Mouse (Mus musculus) MN1 (cell line): ENCODE measurements around the gene Sez6l2.
"Not testable (repeated sequence)": the region's sequence is repeated elsewhere in the genome, so short reads cannot be mapped to it uniquely, and the experiment has no call there.

ENCODE experiments used
- DNase-seq: peaks from one replicate; pipeline ENCODE4 v3.0.0-alpha.2; 2016; ENCODE audit warnings: low spot score

Gene Sez6l2

DNA sequence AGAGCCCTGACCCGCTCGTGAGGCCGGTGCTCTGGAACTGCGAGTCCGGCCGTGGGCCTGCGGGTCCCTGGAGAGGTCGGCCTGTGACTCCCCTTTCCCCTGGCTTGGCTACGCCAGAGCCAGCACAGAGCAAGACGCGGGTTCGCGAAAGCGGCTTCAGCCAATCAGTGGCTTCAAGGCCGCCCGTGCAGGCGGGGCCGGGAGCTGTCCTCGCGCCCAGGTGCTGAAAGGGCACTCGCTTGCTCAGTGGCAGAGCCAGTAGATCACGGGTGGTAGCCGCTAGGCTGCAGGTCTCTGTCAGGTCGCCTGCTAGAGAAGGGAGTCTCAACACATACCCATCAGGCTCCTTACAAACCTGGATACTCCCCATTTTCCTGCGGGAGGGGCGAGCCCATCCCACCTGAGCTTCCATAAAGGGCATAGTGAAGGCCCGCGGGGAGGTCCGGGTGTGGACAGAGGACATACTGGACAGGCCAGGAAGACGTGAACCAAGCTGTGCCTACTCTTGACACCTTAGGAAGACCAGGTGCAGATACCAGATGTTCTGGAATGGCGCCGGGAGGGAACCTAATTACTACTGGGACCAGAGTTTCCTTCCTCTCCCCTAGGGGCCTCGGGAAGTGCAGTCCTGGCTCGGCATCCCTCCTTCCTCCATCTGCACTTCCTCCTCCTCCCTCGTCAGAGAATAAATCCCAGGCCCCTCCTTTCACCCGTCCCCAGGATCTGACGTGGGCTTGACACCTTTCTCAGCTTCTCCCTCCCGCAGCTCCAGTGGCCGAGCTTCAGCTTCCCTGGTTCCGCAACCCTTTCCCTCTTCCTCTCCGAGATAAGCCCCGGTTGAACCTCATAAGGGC, at the start of gene Sez6l2:
TSS of gene Sez6l2 (plus strand) at position 771 of the 854 bp plus-strand sequence.
- peak; percentile 91 for DNase-seq

DNA sequence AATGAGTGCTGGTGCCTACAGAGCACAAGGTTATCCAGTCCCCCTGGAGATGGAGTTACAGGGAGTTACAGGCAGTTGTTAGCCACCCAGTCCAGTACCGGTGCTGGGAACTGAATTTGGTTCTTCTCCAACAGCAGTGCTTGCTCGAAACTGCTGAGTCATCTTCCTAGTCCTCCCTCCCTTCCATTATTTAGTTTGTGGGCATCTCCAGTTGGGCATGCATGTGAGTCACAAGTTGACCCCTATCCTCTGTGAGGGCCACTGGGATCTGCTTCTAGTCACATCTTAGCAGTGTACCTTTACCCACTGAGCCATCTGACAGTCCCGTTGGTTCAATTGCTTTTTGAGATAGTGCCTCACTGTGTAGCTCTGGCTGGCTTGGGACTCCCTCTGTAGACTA, 44.8 kb upstream of the Sez6l2 start:
- DNase-seq = no peak

DNA sequence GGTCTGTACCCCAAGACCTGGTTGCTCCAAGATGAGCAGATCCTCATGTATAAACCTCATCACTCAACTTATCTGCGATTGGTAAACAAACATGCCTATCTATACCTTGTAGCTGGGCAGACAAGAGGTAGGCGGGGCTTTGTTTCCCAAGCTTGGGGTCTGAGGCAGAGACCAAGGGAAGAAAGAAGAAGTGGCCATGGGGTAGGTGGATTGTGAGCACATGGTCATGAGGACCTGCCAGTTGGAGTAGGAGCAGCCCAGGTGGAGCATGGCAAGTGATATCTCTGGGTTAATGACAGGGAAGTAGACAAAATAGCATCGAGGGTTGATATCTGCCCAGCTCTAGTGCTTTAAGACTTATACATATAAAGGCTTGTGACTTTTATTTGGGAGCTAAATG, 35.5 kb upstream of the Sez6l2 start:
- no peak for DNase-seq

DNA sequence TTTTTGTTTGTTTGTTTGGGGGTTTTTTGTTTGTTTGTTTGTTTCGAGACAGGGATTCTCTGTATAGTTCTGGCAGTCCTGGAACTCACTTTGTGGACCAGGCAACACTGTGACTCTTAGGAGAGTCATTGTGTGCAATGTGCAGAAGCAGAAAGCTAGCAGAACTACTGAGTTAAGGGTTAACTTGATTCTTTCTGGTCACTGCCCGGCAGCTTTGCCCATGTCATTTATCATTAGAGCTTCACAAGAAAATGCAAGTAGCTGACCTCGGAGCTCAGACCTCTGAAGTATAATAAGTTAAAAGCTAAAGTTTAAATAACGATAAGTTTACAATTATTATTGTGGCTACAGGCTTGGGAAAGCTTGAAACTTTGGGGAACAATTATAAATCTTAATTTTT, 32.0 kb upstream of the Sez6l2 start:
- DNase-seq = not testable (repeated sequence)

DNA sequence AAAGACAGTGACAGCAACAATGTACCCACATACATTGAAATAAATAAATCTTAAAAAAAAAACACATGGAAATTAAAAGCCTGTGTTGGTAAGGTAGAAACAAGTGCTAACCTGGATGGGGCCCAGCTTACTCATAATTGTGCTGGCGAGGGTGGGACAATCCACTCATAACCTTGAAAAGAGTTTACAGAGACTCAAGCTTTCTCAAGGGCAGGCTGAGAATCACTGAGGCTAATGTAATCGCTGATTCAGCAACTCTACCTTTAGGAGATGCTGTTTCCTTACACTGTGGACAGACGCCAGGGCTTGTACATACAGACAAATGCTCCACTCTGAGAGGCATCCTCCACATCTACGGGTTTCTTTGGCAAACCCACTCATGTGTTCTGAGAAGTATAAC, 30.4 kb upstream of the Sez6l2 start:
- no peak for DNase-seq

DNA sequence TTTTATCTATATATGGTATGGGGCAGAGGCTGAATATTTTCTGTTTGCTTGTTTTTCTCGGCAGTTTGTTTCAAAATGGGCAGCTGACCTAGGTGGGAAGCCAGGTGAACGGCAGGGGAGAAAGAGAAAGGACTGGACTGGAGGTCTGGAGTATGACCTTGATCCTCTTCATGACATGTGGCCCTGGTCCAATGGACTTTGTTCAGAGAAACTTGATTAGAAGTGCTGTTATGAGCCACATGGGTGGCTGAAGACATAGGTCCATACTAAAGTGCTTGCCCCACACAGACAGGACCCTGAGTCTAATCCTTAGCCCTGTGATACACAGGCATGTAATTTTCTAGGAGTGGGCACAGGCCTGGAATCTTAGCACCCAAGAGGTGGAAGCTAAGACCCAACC, 28.8 kb upstream of the Sez6l2 start:
- DNase-seq = no peak

DNA sequence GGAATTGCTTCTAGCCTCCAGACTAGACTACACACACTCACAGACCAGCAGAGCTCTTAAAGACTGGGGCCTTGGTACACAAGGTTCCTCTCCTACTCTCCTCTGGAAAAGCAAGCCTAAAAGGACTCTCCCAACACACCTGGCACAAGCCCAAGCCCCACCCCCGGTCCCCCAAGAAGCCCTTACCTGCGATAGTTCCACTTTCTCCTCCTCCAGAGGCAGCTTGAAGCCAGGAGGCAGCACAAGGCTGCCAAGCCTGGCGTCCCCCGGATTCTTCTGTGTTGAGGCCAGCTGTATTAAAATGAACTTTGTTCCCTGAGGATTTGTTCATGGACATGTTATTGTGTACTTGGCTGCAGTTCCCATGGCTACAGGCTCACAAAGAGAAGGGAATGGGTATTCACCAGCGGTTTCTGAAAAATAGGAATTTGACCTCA, 27.7 kb upstream of the Sez6l2 start, which contains the start of gene Tmem219:
TSS of gene Tmem219 (minus strand) at position 294 of the 437 bp plus-strand sequence.
- peak; percentile 84 for DNase-seq

DNA sequence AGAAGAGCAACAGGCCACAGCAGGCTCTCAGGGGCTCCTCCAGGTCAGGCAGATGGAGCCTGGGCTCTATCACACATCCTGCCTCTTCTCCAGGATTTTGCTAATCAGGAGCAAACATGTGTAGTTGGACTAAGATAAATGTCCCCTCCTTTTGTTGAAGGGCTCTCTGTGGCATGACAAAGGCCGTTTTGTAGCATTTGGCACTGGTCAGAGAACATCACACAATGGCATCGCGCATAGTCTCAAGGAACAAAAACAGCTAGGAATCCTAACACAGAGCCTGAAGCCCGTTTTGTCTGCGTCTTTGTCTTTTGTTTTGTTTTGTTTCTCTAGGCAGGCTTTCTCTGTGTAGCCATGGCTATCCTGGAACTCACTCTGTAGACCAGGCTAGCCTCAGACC, 26.4 kb upstream of the Sez6l2 start:
- DNase-seq = no peak

DNA sequence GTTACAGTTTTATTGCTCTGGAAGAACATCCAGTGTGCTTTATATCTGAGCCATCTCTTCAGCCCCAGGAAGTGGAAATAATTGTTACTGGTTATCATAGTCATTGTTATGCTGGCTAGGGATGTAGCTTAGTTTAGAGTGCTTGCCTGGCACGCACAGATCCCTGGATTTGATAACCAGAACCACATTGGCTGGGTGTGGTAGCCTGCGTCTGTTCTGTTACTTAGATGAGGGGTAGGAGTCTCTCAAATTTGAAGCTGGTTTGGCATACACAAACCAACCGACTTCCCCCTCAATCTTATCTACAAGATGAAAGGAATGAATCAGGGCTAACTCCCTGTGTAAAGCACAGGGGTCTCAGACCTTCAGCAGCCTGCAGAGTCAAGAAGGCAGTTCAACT, 24.1 kb upstream of the Sez6l2 start:
- peak; percentile 53 for DNase-seq

DNA sequence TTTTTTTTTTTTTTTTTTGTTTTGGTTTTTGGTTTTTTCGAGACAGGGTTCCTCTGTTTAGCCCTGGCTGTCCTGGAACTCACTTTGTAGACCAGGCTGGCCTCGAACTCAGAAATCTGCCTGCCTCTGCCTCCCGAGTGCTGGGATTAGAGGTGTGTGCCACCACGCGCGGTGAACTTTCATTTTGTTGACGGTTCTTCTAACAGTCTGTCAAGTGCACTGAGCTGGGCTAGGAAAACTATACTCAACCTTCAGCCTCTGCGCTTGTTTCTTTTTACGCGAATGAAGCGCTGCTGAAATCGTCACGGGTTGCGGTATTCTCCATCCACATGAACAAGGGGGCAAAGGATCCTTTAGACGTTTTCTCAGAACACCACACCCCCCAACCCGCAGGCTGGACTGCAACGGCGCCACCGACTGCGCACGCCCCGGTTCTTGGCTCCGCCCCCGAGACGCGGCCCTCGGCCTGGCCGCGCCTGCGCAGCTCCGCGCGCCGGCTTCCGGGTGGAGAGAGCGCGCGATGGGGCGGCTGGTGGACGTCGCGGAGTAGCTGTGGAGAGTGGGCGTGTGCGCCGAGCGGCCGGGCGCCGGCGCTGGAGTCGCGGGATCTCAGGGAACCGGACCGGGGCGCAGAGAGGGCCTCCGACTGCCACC, 21.9 kb upstream of the Sez6l2 start, which contains the start of gene Kctd13:
TSS of gene Kctd13 (plus strand) at position 496 of the 654 bp plus-strand sequence.
- peak; percentile 97 for DNase-seq

DNA sequence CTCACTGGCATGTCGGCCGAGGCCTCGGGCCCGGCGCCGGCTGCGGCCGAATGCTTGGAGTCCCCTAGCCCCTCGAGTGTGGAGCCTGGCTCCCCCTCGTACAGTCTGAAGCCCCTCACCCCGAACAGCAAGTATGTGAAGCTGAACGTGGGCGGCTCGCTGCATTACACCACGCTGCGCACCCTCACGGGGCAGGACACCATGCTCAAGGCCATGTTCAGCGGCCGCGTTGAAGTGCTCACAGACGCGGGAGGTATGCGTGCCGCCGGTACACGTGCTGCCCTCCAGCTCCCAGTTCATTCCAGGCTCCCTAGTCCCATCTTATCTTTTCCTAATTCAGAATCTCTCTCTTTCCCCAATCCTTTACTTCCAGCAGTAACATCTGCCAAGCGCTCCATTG, 21.3 kb upstream of the Sez6l2 start:
- no peak for DNase-seq

DNA sequence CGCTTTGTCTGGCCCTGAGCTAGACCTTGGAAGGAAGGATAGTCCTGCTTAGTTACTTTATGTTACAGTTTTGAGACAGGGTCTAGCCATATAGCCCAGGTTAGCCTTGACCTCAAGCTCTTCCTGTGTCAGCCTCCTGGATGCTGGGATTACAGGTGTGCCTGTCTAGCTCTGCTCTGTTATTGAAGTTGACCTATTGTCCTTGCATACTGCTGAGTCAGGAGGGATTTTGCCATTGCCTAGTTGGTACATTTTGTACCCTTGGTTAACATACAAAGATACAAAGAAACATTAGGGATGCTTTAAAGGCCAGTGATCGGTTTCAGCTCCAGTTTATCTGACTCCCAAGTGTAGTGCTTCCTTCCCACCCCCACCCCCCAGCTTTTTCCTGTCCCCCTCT, 17.7 kb upstream of the Sez6l2 start:
- DNase-seq = no peak

DNA sequence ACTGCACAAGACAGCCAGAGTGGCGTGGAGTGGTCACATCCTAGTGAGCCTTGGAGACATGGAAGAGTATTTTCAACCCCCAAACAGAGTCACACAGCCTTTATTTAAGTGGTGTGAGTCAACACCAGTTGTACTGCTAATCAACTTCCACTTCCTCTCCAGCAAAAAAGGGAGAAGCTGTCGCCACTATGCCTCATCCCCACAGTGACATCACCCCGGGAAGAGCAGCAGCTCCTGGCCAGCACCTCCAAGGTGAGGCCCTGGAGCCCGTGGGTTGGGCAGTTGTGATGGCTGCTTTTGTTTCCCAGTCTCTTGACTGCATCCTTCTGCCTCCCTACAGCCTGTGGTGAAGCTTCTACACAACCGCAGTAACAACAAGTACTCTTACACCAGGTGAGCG, 9.2 kb upstream of the Sez6l2 start:
- peak; percentile 58 for DNase-seq

DNA sequence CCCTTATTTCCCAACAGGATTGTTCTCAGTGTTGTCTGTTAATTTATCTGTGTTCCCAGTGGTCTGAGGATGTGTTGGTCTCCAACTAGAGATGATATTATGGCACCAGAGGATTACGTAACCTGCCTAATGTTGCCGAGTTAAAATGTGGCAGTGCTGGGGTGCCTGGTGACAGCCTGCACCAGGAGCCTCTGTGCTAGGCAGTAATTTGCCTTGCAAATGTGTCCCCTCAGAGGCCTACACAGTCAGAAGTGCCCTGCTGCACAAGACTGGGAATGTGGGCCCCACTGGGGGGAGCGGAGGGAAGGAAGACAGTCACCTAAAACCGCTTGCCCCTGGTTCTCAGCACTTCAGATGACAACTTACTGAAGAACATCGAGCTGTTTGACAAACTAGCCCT, 8.6 kb upstream of the Sez6l2 start:
- no peak for DNase-seq

DNA sequence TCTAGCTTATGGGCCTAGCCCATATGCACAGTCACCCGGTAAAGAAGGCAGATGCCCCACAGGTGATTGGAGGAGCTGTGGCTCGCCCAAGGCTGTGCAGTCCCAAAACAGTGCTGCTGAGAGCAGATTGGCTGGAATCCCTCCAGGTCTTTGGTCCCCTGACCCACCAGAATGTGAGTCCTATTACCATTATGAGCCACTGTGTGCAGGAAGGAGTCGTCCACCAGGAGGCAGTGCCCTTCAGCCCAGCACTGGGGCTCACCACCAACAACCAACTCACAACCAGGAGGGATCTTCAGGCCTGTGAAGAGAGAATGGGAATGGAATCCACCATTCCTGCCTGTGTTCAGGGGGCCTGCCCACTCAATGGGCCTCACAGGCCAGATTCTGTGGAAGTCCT, 3.8 kb upstream of the Sez6l2 start:
- DNase-seq = peak; percentile 62

DNA sequence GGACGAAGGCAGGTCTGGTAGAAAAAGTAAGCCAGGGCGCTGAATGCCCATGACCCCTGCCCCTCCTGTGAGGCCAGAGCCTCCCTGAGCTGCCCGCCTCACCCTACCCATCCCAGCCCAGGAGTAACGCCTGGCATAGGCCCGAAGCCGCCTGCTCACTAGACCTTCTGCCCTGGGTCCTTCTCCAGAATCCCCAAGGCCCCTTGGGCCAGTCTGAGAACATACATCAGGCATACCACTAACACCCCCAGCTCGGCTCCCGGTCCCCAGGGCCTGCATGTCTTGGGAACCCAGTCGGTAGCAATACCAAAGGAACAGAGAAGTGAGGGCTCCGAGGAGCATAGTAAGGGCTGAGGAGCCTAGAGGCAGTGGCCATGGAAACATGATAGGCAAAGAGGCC, 1.7 kb upstream of the Sez6l2 start:
- no peak for DNase-seq

DNA sequence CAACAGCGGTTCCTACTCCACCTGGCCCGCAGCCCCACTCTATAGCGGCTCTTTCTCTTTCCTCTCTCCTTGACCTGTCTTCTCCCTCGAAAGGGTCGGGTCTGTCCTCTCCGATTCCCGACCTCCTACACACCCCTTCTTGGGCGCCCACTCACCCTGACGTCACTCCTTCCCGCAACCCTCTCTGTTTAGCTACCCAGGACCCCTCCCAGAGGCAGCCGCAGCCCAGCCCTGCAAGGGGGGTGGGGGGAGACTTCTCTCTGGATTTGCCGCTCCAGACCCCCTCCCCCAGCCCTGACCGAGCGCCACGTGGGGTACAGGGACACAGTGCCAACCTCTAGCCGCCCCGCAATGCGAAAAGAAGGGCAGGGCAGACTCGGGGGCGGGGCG, 965 bp upstream of the Sez6l2 start, which contains the start of gene Asphd1:
TSS of gene Asphd1 (minus strand) at position 180 of the 390 bp plus-strand sequence.
- no peak for DNase-seq

DNA sequence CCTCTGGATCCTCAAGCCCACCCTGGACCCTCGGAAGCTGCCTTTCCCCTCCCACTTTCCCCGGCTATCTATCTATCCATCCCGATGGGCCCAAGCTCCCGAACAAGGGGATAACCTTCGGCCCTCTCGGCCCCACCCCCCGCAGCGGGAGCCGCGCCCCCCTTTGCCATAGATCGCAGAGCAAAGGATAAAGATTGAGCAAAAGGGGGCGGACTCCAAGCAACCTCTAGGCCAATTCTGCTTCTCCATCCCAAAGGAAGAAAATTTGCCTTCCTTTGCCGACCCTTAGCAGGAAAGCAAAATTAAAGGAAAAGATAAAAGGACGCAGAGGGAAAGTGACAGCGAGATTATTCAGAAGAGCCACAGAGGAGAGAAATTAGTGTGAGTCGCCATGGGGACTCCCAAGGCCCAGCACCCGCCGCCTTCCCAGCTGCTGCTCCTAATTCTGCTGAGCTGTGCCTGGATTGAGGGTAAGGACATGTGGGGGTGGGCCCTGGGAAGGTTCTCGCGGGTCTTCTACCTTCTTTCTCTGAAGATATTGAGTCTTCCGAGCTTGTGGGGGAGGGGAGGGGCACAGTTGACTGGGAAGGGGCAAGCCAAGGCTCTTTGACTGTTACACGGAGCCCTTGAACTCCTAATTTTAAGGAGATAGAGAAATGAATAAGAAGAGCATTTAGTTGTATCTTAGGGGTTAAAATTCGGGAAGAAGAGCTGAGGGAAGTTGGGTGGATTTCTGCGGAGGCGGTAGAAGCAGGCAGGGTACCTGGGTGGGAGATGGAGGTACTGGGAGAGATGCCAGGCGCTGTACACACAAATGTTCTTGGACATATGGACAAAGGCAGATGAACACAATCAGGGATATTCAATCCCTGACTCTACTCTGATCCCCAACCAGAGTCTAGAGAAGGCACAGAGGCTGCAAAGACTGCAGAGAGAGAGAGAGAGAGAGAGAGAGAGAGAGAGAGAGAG, 568 bp downstream of the Sez6l2 start:
- DNase-seq = peak; percentile 75

DNA sequence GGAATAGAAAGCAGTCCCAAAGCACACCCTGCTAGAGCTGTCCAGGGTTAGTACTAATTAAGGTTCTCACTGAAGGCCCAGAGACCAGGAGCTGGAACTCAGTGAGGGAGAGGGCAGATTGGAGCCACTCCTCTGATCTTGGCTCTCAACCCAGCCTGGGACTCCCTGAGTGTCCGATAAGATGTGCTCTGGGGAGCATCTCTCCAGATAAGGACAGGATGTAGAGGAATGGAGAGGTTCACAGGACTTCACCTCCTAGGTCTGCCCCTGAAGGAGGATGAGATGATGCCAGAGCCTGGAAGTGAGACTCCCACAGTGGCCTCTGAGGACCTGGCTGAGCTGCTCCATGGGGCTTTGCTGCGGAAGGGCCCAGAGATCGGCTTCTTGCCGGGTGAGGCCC, 1.4 kb downstream of the Sez6l2 start:
- peak; percentile 39 for DNase-seq

DNA sequence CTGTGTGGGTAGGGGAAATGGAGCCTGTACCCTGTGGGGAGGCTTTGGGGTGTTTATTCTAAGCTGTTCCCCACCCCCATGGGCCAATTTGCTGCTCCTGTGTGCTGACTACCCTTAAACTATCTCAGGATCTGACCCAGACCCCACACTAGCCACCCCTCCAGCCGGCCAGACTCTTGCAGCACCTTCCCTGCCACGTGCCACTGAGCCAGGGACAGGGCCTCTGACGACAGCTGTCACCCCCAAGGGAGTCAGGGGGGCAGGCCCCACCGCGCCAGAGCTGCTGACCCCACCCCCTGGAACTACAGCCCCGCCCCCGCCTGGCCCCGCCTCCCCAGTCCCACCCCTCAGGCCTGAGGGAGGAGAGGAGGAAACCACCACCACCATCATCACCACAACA, 2.3 kb downstream of the Sez6l2 start:
- DNase-seq = no peak

DNA sequence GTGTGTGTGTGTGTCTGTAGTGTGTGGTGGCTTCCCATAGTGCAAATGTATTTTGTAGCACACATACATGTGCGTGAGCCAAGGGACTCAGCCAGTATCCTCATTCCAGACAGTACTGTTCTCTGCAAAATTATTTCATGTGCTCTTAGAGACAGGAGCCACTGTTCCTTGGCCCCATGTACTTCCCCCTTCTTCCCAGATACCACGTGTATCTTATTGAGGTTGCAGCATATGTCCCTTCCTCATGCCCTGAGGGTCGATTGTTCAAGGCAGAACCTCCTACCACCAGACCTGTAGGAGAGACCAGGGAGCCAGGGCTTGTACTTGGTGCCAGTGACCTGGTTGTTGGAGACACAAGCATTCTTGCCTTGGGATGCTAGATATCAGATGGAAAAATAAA, 4.8 kb downstream of the Sez6l2 start:
- DNase-seq = no peak

DNA sequence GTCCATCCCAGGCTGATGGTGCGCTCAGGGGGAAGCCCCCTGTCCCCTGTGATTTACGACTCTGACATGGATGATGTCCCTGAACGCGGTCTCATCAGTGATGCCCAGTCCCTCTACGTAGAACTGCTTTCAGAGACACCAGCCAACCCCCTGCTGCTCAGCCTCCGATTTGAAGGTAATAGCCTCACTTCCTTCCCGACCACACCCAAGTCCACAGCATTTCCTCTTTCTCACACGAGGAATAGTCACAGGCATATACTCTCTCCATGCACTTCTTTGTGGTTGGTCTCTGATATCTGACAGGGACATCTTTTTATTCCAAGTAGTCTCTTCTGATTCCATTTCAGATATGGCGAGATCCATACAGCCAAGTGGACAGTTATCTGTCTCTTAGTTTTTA, 9.4 kb downstream of the Sez6l2 start:
- DNase-seq = no peak
